Mouse (Mus musculus): Measurements from ENCODE around the gene Agbl4.

The Agbl4 gene

DNA sequence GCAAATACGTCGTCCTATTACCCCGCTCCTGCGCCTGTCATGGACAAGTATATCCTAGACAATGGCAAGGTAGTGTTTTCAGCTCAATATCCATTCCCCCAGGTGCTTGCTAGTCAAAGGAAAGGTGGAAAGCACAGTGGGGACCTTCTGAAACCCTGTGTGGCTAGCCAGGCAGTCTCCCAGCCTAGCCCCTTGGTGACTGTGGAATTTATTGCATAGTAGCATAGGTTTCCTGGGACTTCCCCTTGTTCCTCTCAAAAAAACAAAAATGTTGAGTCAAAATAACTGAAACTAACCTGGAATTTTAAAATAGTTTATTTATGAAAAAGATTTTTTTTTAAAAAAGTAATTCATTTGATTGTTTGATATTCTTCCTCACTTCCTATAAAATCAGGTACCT, 1051.1 kb downstream of the Agbl4 start:
- no peak for DNase-seq (ENCODE audit: low spot score)

DNA sequence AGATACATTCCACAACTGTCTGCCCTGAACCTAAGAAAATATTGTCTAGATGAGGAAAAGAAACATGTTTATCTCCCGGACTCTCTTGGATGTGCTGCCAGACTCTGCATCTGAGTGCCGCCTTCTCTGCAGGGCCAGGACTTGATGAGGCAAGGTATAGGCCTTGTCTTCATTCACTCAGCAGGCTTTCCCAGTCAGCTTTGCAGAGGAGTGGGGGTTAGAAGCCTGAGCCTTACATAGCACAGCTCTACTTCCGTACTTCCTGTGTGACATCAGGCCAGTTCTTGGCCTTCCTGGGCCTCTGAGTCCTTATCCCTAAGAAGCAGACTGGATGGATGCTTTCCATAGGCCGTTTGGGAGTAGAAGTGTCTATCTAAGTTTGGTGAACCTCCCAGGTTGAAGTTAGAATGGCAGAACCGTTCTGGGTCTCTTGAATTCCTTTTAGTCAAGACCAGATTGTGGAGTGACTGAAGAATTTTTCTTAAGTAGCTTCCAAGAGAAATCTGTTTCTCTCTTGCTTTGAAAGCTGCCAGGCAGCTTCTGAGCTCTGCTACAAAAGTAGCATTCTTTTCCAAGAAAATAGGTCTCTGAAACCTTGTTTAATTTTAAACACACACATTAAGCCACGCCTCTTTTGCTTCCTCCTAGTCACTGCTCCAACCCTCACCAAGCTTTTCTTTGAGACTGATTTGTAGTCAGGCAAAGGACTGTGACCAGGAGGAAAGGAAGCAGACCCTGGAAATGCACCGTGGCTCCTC, 1052.2 kb downstream of the Agbl4 start:
- no peak for DNase-seq (ENCODE audit: low spot score)

DNA sequence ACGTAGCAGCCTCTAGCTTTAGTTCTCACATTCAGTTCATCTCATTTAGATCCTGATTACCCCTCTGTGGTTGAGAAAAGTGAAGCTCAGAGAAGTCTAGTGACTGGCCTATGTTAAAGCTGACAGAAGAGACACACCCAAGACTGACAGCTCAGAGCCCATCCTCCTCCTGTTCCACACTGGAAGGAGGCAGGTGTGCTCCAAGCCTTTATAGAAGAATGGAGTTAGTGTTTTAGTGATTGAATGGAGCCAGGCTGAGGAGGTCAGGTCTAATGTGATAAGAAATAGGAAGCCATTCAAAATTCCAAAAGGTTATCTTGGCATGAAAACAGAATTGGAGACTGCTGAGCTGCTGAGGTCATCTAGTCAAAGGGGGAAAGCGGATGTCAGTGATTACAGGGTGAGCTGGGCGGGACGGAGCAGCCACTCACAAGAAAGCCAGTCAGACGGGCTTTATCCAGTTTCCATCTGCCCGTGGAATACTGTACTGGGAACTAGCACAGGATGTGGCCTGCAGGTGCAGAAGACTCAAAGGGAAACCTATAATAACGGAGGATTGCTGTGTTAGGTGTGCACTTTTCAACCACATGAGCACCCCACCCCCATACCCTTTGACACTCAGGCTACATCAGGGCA, 1053.9 kb downstream of the Agbl4 start:
- DNase-seq (ENCODE audit: low spot score) = peak; percentile 25

DNA sequence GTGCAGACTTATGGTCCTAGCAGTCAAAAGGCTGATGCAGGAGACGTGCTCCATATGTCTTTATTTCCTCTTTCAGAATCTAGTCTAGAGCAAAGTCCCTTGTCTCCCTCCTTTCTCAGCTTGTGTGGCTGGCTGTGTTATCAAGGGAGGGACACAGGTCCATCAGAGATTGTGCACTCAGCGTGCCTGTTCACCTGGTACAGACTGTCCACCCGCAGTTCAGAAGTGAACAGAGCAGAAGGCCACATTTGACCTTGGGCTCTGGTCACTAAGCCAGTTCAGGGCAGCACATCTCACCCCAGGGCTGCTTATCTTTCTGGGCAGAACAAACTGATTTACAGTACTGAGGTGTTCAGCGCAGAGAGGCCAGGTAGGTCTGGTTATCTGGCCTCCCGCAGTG, 1054.7 kb downstream of the Agbl4 start:
- no peak for DNase-seq (ENCODE audit: low spot score)

DNA sequence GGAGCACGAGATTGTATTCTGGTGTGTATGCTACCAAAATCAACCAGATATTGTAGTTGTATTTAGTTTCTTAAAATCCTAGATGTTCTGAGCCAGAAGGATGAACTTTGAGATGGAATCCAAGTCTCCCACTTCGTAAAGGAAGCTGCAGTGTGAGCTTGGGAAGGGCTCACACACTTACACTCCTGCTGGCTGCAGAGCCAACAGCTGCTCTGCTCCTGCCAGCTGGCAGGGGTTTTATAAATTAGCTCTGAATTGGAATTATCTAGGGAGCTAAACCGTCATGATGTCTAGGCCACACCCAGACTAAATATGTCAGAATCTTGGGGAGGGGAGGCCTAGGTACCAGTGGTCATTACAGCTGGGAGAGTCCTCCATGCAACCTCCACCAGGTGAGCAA, 1055.8 kb downstream of the Agbl4 start:
- no peak for DNase-seq (ENCODE audit: low spot score)

DNA sequence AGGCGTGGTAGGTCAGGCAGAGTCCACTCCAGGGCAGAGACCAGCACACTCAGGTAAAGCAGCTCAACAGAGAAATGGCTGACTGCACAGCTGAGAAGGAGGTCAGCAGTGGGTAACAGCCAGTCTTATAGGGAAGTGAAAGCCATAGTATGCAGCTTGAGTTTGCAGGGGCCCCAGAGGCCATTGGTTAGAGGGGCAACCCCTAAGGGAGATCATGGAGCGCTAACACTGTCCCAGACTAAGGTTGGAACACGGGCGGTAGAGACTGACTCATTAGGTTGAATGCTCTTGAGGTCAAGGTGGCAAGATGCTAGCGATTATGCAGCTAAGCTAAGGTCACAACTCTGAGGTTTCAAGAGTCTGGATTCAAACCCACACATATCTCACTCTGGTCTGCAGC, 1058.2 kb downstream of the Agbl4 start:
- no peak for DNase-seq (ENCODE audit: low spot score)

DNA sequence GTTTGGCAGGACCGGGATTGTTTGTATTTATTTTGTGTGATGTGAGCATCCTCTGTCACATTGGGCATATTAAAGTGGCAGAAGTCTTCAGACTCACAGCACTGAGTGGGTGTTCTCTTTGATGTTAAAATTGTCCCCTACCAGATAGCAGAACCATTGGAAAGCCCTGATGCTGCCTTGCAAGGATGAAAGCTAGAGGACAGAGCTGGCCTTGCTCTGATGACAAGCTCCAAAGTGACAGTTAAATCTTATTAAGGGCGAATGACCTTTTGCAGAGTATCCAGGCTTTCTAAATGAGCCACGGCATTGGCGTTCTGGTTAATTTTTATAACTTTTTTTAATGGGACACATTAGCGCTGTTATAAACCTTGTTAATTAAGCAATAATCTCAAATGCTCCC, 1060.1 kb downstream of the Agbl4 start:
- DNase-seq (ENCODE audit: low spot score) = no peak

DNA sequence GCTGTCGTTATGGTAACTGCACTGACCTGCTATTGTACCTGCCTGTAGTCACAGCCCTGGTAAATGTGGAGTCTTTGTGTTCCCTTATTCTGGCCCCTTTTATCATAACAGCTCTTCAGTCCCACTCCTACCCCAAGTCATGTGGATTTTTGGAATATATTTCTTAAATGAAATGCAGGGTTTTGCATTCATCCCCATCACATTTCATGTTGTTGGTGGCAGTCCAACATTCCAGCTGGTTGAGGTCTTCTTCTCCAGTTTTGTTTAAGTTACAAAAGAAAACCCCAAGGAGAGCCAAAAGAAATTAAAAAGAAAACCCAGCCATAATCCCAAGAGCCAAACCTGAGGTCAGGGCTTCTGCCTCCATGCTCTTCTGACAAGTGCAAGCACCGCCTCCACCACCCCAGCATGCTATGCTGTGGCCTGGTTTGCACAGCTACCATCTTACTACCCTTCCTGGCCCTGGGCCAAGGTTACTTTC, 1069.9 kb downstream of the Agbl4 start:
- no peak for DNase-seq (ENCODE audit: low spot score)

DNA sequence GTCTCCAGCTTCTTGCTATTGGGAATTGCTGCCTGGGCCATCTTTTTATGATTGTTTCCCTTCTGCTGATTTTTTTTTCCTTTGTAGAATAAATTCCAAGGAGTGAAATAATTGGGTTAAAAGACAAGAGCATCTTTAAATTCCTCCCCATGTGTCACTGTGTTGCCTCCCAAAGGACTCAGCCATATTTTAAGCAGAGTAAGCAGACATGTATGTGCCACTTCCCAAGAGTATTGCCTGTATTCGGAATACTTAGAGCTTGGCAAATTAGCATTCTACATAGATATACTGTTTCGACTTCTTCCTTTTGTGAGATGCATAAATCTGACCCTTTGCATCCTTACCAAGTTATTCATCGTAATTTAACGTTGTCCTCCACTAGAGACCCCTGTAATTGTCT, 1070.3 kb downstream of the Agbl4 start:
- DNase-seq (ENCODE audit: low spot score) = no peak

DNA sequence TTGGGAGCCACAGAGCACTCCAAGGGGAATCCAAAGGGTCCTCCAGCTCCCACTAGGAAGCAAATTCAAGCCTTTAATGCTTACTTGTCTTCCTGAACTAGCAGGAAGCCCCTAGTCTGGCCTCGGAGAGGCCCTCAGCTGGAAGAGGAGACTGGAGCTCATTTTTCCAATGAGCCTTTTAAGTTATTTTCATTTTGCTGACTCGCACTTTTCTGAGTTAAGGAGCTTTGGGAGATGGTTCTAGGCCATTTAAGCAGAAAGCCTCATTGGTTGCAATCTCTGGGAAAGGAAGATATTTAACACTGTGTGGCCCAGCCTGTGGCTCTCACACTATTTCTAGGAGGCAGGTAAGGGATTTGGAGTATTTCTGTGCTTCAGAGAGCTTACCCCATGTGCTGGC, 1072.4 kb downstream of the Agbl4 start:
- no peak for DNase-seq (ENCODE audit: low spot score)

DNA sequence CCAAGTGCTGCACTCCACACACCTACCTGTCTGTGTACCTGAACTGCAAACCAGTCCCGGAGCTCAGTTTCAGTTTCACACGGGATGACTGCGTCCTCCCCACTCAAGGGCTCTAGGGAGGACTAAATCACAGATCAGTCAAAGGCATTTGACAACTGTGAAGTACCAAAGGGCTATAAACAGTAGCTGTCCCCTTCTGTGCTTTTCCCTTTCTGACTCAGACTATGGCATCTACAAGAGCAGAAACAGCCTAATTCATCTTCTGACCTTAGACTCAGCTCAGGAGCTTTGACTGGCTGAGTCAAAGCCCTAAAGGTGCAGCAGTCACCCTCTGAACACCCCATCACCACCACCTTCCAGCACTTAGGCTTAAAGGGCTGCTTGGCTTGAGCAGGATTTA, 1074.3 kb downstream of the Agbl4 start:
- DNase-seq (ENCODE audit: low spot score) = no peak

DNA sequence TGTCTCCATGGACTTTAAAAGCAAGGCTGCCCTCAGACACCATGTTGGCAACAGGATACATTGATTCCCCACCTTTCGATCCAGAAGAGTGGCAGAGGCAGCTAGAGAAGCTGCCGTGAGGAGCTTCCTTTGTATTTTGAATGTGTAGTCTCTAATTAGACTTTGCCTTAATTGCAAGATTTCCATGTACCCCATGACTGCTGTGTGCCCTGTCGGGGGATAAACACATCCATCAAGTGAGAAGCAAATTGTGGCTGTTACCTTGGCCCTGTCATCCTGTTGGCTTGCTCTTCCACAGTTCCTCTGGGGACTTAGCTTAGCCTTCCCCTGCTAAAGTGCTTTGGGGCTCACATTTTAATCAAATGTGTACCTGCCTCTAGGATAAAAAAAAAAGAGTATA, 1075.0 kb downstream of the Agbl4 start:
- no peak for DNase-seq (ENCODE audit: low spot score)

DNA sequence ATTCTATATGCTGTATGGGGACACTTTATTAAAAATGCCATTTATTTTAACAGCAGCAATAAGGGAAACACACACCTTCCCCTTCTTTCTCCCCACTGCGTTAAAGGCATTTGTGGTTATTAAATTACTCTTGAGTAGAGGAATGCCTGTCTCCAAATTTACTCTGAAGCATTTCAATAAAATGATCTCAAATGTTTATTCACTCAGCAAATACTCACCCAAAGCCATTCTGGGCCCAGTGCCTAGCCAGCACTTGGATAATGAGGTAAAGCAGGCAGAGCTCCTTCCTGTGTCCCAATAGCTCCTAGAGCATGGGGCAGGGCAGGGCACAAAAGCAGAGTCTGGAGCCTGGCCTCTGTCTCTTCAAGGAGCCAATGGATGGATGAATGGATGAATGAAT, 1075.6 kb downstream of the Agbl4 start:
- no peak for DNase-seq (ENCODE audit: low spot score)

DNA sequence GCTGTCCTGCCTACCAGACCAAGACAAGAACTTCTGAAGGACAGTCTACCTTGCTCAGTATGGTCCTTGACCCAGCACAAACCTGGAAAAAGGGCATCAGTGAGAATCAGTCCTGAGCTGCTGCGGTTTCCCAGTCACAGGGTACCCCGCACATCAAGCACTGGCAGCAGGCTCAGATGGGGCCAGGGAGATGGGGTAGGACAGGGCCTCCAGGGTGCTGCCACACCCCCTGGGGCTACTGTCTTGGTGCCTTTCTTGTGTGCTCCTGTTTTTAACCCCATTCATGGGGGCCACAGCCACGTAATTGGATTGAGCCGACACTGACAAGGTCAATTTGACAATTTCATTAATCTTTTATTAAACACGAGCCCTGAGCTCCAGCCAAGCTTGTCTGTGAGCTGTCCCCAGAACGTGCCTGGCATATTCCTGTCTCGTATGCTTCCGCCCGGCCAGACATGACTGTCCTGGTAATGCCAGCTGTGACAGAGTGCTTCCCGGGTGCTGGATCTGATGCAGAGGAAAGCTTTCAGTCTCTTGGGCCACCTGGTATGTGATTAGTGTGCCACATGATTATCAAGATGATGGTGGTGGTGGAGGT, 1078.0 kb downstream of the Agbl4 start:
- no peak for DNase-seq (ENCODE audit: low spot score)

DNA sequence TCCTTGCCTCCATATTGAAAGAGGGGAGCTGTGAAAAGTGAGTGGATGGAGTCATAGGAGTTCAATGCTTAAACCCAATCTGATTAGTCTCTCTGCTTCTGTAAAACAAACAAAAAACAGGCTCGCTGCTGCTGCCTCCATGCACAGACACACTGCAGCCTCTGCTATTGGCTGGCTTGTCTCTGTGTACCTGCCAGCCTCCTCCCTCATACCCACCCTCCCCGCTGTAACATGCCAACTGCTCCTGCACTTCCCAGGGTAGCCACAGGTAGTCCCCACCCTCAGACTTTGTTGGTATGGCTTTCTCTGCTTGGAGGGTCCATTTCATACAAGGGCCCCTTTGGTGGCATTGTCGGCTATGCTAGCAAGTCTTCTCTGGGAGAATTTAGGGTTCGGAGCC, 1080.0 kb downstream of the Agbl4 start:
- no peak for DNase-seq (ENCODE audit: low spot score)

DNA sequence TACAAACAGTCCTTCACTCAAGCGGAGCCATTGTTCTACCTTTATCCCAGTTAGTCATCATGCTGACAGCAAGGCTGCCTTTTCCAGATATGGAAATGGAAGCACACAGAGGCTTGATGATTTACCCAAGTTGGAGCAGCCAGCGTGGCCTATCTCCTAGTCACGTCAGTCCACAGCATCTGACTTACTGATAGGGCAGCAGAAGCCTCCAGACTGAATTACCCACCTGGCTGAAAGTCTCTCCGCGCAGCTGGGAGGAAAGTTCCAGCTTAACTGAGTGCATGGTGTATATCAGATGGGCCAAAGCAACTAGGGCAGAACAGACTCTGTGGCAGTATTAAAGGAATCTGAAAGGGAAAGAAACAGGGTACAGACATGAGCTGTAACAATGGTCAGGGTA, 1086.0 kb downstream of the Agbl4 start:
- no peak for DNase-seq (ENCODE audit: low spot score)

DNA sequence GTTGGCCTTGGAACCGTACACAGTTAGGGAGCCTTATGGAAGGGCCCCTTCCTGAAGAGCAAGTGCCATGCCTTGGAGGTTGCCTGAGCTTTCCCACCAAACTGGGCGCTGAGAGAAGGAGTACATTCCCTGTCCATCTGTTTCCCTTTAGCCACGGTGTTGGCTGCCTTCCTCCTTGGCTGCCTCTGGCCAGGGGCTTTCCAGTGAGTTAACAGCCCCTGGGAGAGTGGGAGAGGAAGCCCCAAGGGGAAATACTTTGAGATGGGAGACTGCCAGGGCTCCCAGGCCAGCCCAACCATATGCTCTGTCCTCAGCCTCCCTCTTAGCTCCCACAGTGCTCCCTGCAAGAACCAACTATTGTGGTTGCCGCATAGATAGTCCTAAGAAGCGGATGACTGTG, 1087.7 kb downstream of the Agbl4 start:
- DNase-seq (ENCODE audit: low spot score) = no peak

DNA sequence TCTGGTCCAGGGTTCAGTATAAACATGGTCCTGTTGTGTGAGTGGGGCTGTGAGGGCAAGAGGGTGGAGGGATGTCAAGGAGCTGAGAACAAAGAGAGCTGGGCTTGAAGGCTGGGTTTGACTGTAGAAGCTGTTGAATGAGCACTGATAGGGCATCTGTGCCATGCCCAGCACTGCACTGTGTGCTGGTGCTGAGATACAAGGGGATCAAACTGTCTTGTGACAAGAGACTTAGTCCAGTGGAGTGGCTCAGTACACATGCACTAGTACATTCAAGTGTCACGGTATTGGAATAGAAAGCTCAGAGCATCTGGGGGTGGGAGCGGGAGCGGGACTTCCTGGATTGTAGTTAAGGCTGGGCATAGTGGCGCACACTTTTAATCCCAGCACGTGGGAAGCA, 1088.7 kb downstream of the Agbl4 start:
- DNase-seq (ENCODE audit: low spot score) = no peak

DNA sequence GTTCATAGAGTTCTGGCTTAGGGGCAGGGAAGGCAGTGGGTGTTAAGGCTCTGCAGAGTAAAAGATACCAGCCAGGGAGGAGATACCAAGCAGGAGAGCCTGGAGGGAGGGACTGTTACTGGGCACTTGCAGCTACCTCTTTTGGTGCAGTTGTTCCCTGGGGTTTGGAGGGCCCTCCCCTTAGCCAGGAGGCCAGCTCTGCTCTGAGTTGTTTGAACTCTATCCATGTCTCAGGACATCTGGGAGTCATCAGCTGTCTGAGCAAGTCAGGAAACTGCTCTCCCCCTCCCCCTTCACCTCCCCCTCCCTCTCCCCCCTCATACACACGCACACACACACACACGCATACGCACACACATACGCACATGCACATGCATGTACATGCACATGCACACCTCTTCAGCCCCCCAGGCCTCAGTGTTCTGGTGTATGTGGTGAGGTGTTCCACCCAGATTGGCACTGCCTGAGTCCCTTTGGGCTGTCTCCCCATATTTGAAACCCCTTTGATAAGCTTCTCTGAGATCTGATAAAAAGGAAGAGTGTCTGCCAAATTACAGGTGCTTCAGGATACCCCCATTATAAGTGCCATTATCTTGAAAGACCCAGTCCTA, 1089.9 kb downstream of the Agbl4 start:
- no peak for DNase-seq (ENCODE audit: low spot score)

DNA sequence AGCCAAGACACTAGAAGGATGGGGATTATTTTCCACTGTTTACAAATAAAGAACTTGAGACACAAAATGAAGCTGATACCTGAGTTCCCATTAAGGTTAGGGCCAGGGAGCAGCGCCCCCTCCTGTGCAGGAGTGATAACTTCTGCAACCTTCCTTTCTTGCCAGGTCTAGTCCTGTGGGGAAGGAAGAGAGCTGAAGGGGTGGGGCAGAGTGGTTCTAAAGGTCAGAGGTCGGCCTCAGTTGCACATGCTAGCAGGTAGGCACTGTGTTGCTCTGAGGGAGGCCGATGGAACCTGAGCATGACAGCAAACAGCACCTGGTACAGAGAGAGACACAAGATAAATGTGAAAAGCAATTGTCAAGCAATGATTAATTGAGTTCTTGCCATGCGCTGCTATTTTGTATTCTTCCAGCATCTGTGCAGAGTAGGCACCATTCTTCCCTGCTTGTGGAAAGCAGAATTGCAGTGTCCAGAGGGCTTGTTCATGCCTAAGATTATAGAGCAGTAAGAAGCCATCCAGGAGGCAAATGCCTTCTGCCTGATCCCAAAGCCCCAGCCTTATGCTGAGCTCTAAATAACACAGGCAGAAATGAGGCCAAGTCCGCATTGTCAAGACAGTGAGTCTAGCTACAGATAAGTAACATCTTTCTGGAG, 1096.4 kb downstream of the Agbl4 start:
- no peak for DNase-seq (ENCODE audit: low spot score)

DNA sequence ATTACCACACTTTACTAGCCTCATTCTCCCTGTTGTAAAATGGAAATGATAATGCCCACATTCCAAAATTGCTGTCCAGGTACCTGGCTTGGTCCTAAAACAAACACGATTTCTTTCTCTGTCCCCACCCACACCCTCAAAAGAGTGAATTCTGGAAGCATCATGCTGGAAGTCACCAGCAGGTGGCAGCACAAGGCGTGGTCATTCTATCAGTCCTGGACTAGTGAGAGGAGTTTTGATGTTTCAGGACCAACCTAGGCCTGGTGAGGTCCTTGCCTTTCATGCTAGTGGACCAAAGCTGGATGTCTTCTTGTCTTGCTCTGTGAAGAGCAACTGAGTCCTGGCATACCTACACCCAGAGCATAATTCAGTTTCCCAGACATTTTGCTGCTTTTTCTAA, 1098.5 kb downstream of the Agbl4 start:
- peak; percentile 72 for DNase-seq (ENCODE audit: low spot score)

DNA sequence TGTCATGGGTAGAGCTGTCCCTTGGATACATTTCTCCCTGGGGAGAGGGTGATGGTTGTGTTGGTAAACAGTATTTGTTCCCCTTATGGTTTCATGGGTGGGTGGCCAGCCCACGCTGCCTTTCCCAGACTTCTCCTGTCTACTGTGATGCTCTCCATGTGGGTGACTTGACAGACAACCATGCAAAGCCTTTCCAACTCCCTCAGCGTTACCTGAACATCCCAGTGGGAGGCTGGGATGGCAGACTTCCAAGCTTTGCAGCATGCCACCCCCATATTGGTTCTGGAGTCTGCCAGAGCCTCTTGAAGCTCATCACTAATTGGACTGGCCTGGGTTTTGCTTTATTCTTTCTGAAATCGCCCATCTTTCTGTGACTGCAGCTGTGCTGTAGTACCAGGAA, 1101.3 kb downstream of the Agbl4 start:
- DNase-seq (ENCODE audit: low spot score) = no peak

DNA sequence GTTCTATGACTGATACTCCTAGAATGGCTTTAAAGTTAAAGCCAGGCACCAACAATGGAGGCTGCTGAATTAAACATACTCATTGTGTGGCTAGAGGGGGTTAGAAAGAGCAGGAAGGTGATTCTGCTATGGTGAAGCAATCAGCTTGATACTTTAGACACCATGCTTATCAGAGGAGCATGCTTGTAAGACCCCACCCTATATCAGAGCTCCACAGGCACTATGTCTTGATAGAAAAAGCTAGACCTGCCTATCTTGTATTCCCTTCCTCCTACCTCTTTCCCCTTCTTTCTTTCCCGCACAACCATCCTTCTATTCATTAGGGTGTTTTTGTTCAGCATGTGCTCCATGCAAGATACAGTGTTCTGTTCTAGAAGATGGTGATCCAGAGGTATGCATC, 1104.0 kb downstream of the Agbl4 start:
- no peak for DNase-seq (ENCODE audit: low spot score)

Data from urinary bladder, postnatal 14 days (tissue).